Mouse (Mus musculus): ENCODE data around the gene Tmem161a.
"Not testable (repeated sequence)": the region's sequence is repeated elsewhere in the genome, so short reads cannot be mapped to it uniquely, and the experiment has no call there.

Tmem161a gene

GRCm38 (mm10) chr8:70210538-70210937, 38.4 kb downstream of the Tmem161a start:
- DNase-seq (ENCODE audit: low spot score) = peak; percentile 20

DNA sequence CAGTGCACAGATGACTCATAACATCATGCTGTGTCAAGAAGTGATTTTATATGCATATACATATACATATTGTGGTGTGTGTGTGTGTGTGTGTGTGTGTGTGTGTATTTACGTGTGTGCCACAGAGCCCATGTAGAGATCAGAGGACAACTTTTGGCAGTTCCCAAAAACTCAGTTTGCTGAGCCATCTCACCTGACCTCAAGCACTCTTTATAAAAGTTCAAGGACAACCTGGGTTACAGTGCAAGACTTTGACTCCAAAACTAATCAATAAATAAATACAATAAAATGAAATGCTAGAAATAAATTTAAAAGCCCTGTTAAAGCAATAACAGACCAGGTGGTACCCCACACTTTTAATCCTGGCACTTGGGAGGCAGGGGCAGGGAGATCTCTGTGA, 39.1 kb downstream of the Tmem161a start:
- no peak for DNase-seq (ENCODE audit: low spot score)

DNA sequence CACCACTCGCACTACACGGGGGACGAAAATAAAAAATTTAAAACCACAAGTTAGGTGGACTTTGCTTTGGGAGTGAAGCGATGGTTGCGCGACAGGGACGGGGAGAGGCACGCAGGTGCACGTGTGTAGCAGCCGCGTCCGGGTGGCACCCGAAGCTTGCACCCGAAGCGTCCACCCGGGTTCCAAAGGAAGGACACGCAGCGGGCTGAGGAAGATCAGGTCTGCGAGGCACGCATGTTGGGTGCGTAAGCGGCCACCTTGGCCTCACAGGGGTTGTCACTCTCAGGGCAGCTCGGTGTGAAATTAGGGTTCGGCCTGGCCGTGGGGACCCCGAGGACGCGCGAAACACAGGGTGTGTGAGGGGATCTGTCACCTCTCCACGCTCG, 39.6 kb downstream of the Tmem161a start:
- DNase-seq (ENCODE audit: low spot score) = no peak

GRCm38 (mm10) chr8:70212112-70213055, 40.2 kb downstream of the Tmem161a start, which contains the start of gene Slc25a42:
TSS of gene Slc25a42 (minus strand) at chr8:70212305.
- peak; percentile 99 for DNase-seq (ENCODE audit: low spot score)

DNA sequence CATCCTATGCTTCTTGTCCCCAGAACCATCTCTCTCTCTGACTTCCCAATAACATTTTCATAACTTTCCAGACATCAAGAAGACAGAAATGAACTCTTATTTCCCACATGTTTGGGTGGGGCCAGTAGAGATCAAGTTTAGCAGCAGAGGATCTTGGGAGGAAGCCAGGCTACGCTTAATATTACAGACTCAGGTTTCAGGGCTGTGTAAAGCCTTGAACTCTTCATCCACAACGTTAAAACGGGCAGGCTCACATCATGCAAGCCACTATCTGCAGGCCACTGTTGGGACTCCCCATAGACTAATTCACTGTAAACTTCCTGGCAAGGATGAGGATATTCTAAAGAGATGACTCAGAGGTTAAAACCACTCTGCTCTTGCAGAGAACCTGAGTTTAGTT, 42.3 kb downstream of the Tmem161a start:
- no peak for DNase-seq (ENCODE audit: low spot score)

GRCm38 (mm10) chr8:70215092-70215491, 42.9 kb downstream of the Tmem161a start:
- no peak for DNase-seq (ENCODE audit: low spot score)

DNA sequence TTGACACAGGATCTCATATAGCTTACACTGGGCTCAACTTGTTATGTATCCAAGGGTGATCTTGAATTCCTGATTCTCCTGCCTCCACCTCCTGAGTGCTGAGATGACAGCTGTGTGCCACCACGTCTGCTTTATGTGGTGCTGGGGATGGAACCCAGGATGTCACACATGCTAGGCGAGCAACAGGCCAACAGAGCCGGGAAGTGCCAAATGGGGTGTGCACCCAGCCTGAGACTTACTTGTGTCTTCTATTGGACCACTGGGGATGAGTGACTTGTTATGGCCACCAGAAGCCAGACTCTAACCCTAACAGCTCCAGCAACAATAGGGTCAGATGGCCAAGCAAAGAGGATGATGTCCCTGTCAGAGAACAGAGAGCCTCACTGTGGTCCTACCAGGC, 44.0 kb downstream of the Tmem161a start:
- DNase-seq (ENCODE audit: low spot score) = not testable (repeated sequence)

DNA sequence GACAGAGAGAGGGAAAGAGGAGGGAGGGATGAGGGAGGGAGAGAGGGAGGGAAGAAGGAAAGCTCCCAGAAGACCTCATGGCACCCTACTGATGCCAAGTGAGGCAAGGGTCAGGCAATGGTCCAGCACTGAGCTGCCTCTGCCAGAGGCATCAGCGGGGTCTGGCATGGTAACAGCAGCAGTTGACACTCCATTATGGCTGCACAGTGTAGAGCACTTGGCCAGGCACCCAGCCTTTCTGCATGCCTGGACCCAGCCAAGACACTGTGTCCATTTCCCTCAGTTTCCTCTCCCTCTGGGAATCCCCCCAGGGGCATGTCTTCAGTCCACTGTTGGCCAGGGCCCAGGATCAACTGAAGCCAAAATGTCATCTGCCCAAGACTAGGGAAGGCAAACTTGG, 44.4 kb downstream of the Tmem161a start:
- DNase-seq (ENCODE audit: low spot score) = no peak

DNA sequence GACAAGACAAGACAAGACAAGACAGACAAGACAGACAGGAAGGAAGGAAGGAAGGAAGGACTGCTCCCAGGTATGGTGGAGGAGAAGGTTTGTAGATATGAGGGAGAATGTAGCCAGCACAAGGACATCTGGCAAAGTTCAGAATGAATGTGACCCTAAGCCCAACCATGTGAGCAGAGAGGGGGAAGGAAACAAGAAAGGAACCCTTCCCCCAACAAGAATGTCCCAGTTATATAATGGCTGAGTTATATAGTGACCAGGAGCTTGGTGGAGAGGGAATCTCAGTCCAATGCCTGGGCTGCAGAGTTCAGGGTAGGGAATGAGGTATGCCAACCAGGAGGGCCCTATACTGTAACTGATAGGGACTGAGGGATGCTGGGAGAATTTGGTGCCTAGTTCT, 45.3 kb downstream of the Tmem161a start:
- no peak for DNase-seq (ENCODE audit: low spot score)

DNA sequence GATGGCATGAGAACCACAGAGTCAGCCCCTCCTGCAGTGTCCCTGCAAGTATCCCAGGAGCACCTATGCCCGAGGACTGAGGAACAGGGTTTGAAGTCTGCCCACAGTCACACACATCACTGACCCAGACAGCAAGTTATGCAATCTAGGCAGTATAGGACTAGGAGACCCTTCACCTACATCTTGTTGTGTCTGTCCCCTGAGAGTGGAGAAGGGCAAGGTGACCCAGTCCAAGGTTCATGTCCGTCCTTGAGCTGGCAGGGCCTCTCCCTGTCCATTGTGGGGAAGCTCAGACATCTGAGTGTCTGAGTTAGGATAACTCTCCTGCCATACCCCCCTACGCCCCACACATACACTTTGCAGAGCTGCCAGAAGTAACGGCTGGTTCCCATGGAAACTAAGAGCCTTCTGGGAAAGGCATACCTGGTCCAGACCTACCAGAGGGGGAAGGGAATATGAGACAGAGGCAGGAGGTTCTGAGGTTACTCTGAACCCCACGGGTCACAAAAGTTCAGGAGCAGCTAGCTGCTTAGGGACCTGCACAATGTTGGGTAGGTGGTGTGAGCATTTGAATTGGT, 47.0 kb downstream of the Tmem161a start:
- DNase-seq (ENCODE audit: low spot score) = no peak

DNA sequence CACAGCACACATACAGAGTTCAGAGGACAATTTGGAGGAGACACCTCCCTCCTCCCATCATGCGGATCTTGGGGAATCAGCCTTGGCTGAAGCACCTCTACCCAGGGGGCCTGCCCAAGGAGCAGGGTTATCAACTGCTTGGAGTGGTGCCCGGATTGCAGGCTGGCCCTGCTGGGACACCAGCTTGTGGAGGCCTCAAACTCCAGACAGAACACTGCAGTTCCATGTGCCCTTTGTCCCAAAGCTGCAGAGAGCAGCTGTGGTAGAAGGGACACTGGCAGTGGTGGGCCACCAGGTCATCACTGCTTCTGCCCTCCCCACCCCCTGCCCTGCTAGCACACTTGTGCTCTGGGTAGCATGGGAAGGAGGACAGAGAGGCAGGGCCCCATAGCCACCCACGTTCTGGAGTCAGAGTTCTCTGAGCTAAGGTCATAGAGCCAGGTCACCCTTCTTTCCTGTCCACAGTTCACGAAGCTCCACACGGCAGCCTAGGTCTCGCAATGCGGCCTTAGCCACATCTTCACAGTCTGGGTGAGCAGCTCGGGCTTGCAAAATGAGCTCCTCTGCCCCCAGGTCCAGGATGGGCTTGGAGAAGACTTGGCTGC, 48.2 kb downstream of the Tmem161a start:
- no peak for DNase-seq (ENCODE audit: low spot score)

- no peak for DNase-seq (ENCODE audit: low spot score)
Measured at GRCm38 (mm10) chr8:70220911-70221310, 48.8 kb downstream of the Tmem161a start.

DNA sequence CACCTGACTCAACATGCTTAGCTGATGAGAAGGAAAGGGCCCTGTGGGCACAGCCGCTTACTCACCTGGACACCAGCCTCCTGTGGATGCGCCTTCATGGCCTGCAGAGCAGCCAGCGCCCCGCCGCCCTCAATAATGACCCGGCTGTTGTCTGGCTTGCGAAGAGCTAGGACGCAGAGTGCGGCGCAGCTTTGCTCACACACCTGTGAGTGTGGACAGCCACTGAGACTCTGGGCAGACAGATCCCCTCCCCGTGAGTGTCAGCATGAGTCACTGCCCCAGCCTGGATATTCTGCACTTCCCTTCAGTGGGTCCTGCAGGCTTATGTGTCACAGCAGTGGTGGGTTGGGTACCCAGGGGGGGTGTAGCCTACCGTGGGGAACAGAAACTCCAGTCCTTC, 49.9 kb downstream of the Tmem161a start:
- DNase-seq (ENCODE audit: low spot score) = no peak

GRCm38 (mm10) chr8:70223341-70223740, 51.2 kb downstream of the Tmem161a start:
- DNase-seq (ENCODE audit: low spot score) = peak; percentile 65

GRCm38 (mm10) chr8:70227997-70228396, 55.8 kb downstream of the Tmem161a start:
- no peak for DNase-seq (ENCODE audit: low spot score)

DNA sequence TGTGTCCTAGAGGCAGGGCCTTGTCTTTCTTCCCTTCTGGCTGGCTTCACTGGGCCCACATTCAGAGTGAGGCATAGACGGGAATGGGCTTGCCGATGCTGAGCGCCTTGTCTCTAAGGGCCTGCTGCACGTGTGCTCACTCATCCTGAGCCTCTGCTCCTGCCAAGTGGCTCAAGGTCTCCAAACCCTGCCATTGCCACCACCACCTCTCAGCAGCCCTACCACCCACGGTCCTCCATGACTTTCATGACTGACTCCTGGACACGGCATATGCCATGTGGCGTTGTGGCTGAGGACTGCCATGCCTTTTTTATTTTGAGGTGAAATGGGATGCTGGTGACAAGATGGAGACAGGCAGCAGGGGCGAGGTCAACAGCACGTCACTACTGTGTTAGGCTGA, 58.7 kb downstream of the Tmem161a start:
- no peak for DNase-seq (ENCODE audit: low spot score)

Data from embryo, embryonic 10 days (tissue).